In genomic region chr10:18643506-18643905, GRCm38 (mm10) we compare ENCODE assay signal across 18 mouse cellular contexts.
DNase-seq lines count a peak whose midpoint lies in the region; ATAC-seq and TF ChIP-seq lines count a peak whose summit lies in the region.
"Had no signal": no experiment of that assay in that cellular context is flagged by ENCODE, and none has a peak within 500 bp of the region (broad histone marks: within the 10 kb centered on the region; RNA-seq: fewer than 3 reads in every experiment).

No protein-coding gene starts in this region.

- no peak for ATAC-seq in monocyte, adult 5-6 weeks (replicated peaks; ENCODE audit: insufficient number of reproducible peaks, low FRiP score, low TSS enrichment, poor library complexity, severe bottlenecking)
- ATAC-seq: intestine, embryonic 15.5 days had no signal

- no peak for TF ChIP-seq EP300 in ES-Bruce4 (IDR thresholded peaks at IDR 0.05; ENCODE audit: insufficient read depth, low read depth, low read length)

- peak; percentile 29 for DNase-seq in adrenal gland, postnatal 14 days
- DNase-seq in adrenal gland, postnatal 4 days (ENCODE audit: low spot score in 2 of 2): no peak
- peak; percentile 69 for DNase-seq in kidney, adult 9 months
- no peak for DNase-seq in kidney, postnatal 10 days
- peak; percentile 50 for DNase-seq in cerebellum, adult 9-10 months
- no peak for DNase-seq in thymus, postnatal 36 days
- DNase-seq: adrenal gland, postnatal 36 days; heart, postnatal 14 days had no signal

- no peak for TF ChIP-seq POLR2A in ES-Bruce4 (IDR thresholded peaks at IDR 0.05; ENCODE audit: insufficient read depth, low read length)

- H3K4me3 ChIP-seq in ES-Bruce4 (ENCODE audit: low read depth, low read length): no peak overlapping the region
- H3K4me3 ChIP-seq: forebrain, embryonic 12.5 days; intestine, embryonic 15.5 days; limb, embryonic 15.5 days; midbrain, embryonic 12.5 days; neural tube, embryonic 15.5 days had no signal

- H3K36me3 ChIP-seq in ES-Bruce4 (ENCODE audit: control insufficient read depth, insufficient read depth, low read length, poor library complexity, severe bottlenecking): no peaks in the 10 kb centered on the region
- H3K36me3 ChIP-seq: forebrain, embryonic 12.5 days; intestine, embryonic 15.5 days; limb, embryonic 15.5 days; midbrain, embryonic 12.5 days had no signal

- H3K4me1 ChIP-seq in ES-Bruce4 (ENCODE audit: control insufficient read depth, insufficient read depth, low read length): peaks cover 2% of the 10 kb centered on the region
- H3K4me1 ChIP-seq: forebrain, embryonic 12.5 days; intestine, embryonic 15.5 days; limb, embryonic 15.5 days; midbrain, embryonic 12.5 days had no signal

- peak overlapping the region; percentile 60 for H3K27ac ChIP-seq in ES-Bruce4 (ENCODE audit: insufficient read depth, low read length)
- H3K27ac ChIP-seq: forebrain, embryonic 12.5 days; hindbrain, embryonic 14.5 days; intestine, embryonic 15.5 days; limb, embryonic 15.5 days; macrophage; midbrain, embryonic 12.5 days; neural tube, embryonic 15.5 days had no signal

- H3K27me3 ChIP-seq in ES-Bruce4 (ENCODE audit: control insufficient read depth, insufficient read depth, low read length, poor library complexity, severe bottlenecking): no peaks in the 10 kb centered on the region
- H3K27me3 ChIP-seq: CH12.LX; forebrain, embryonic 12.5 days; intestine, embryonic 15.5 days; limb, embryonic 15.5 days; midbrain, embryonic 12.5 days; neural tube, embryonic 15.5 days had no signal

- no peak for TF ChIP-seq CTCF in ES-Bruce4 (IDR thresholded peaks at IDR 0.05; ENCODE audit: low read depth, low read length)

- H3K9ac ChIP-seq in ES-Bruce4 (ENCODE audit: low read depth, poor library complexity, severe bottlenecking): no peak overlapping the region
- H3K9ac ChIP-seq: forebrain, embryonic 12.5 days; hindbrain, embryonic 14.5 days; intestine, embryonic 15.5 days; limb, embryonic 15.5 days; midbrain, embryonic 12.5 days; neural tube, embryonic 15.5 days had no signal

- no peaks in the 10 kb centered on the region for H3K9me3 ChIP-seq in ES-Bruce4 (replicated peaks; ENCODE audit: control insufficient read depth, insufficient read depth, low read length, poor library complexity, severe bottlenecking)
- H3K9me3 ChIP-seq: forebrain, embryonic 12.5 days; intestine, embryonic 15.5 days; limb, embryonic 15.5 days; midbrain, embryonic 12.5 days; neural tube, embryonic 15.5 days had no signal

Comparison
In these comparisons a context has a peak if more than half of its experiments do, and no peak if none do; other contexts are left out.
1. DNase-seq: peak in adrenal gland, postnatal 14 days (single experiment), kidney, adult 9 months (single experiment) and cerebellum, adult 9-10 months (single experiment); none in adrenal gland, postnatal 4 days (0 of 2), kidney, postnatal 10 days (single experiment) and thymus, postnatal 36 days (0 of 2).